Comparison of ENCODE assay signal across 9 mouse cellular contexts in genomic region chr8:120230081-120230480, GRCm38 (mm10). TPM values are rescaled to one million over a fixed set of nuclear protein-coding genes. Genes with fewer than 3 reads are reported as not detected.
DNase-seq lines count a peak whose midpoint lies in the region; ATAC-seq and TF ChIP-seq lines count a peak whose summit lies in the region.
"Had no signal": no experiment of that assay in that cellular context is flagged by ENCODE, and none has a peak within 500 bp of the region (broad histone marks: within the 10 kb centered on the region; RNA-seq: fewer than 3 reads in every experiment).

No protein-coding gene starts in this region.

- no peak overlapping the region for H3K27ac ChIP-seq in kidney, adult 2 months (ENCODE audit: insufficient read depth, low read depth, low read length)
- H3K27ac ChIP-seq in cortical plate, adult 2 months (ENCODE audit: insufficient read depth, low read length) = no peak overlapping the region
- H3K27ac ChIP-seq in hindbrain, embryonic 13.5 days = no peak overlapping the region
- no peak overlapping the region for H3K27ac ChIP-seq in midbrain, embryonic 14.5 days (replicated peaks; ENCODE audit: low read depth, low read length)

- H3K4me3 ChIP-seq in kidney, adult 2 months (ENCODE audit: insufficient read depth, low read depth, low read length) = peak overlapping the region; percentile 58; the same call in 1 of the 2 replicates
- peak overlapping the region; percentile 35; the same call in 1 of the 2 replicates for H3K4me3 ChIP-seq in cortical plate, adult 2 months (ENCODE audit: insufficient read depth, low read length)
- H3K4me3 ChIP-seq in hindbrain, embryonic 13.5 days = peak overlapping the region; percentile 62
- H3K4me3 ChIP-seq in midbrain, embryonic 14.5 days (replicated peaks; ENCODE audit: low read depth, low read length) = peak overlapping the region; percentile 54

- no peak for TF ChIP-seq CTCF in kidney, adult 2 months (conservative IDR thresholded peaks at IDR 0.05; ENCODE audit: insufficient read depth, insufficient read length, low read depth, low read length)
- no peak for TF ChIP-seq CTCF in cortical plate, adult 2 months (IDR thresholded peaks at IDR 0.05; ENCODE audit: extremely low read depth, insufficient read depth, low read length)

- peak overlapping the region; percentile 90 for H3K4me2 ChIP-seq in hindbrain, embryonic 13.5 days
- peak overlapping the region; percentile 91 for H3K4me2 ChIP-seq in midbrain, embryonic 14.5 days (ENCODE audit: low read length)

- no peak for DNase-seq in kidney, adult 2 months
- no peak for DNase-seq in kidney, postnatal 25 days
- DNase-seq in midbrain, embryonic 14.5 days = no peak
- DNase-seq in spleen, adult 18-20 months = no peak
- DNase-seq in layer of hippocampus, postnatal 36 days = no peak

- WGBS in kidney, adult 2 months = 38% methylated on average over 22 of the region's 22 CpGs
- 7% methylated on average over 22 of the region's 22 CpGs for WGBS in hindbrain, embryonic 13.5 days
- 8% methylated on average over 22 of the region's 22 CpGs for WGBS in midbrain, embryonic 14.5 days

- ATAC-seq in hindbrain, embryonic 13.5 days (ENCODE audit: low FRiP score) = no peak
- no peak for ATAC-seq in midbrain, embryonic 14.5 days (ENCODE audit: low FRiP score, low TSS enrichment)
- ATAC-seq in frontal cortex, adult (ENCODE audit: low TSS enrichment) = no peak

- no peaks in the 10 kb centered on the region for H3K36me3 ChIP-seq in kidney, adult 2 months (ENCODE audit: control insufficient read depth, insufficient read depth, low read length)
- no peaks in the 10 kb centered on the region for H3K36me3 ChIP-seq in hindbrain, embryonic 13.5 days
- no peaks in the 10 kb centered on the region for H3K36me3 ChIP-seq in midbrain, embryonic 14.5 days (ENCODE audit: control insufficient read depth, insufficient read depth, low read length)

- H3K4me1 ChIP-seq in kidney, adult 2 months (ENCODE audit: control insufficient read depth, insufficient read depth, low read length) = no peaks in the 10 kb centered on the region
- H3K4me1 ChIP-seq in cortical plate, adult 2 months (ENCODE audit: control insufficient read depth, insufficient read depth, low read length) = peaks cover 14% of the 10 kb centered on the region
- H3K4me1 ChIP-seq in hindbrain, embryonic 13.5 days (replicated peaks) = peaks cover 87% of the 10 kb centered on the region
- H3K4me1 ChIP-seq in midbrain, embryonic 14.5 days (ENCODE audit: control insufficient read depth, insufficient read depth, low read length) = peaks cover 73% of the 10 kb centered on the region

- H3K9me3 ChIP-seq in hindbrain, embryonic 13.5 days = no peaks in the 10 kb centered on the region
- H3K9me3 ChIP-seq in midbrain, embryonic 14.5 days (ENCODE audit: control insufficient read depth, low read length) = no peaks in the 10 kb centered on the region

- H3K9ac ChIP-seq in hindbrain, embryonic 13.5 days = peak overlapping the region; percentile 77
- H3K9ac ChIP-seq in midbrain, embryonic 14.5 days (replicated peaks; ENCODE audit: low read length) = peak overlapping the region; percentile 64

- TF ChIP-seq POLR2A in kidney, adult 2 months (IDR thresholded peaks at IDR 0.05; ENCODE audit: low read depth, low read length) = no peak
- no peak for TF ChIP-seq POLR2A in cortical plate, adult 2 months (IDR thresholded peaks at IDR 0.05; ENCODE audit: extremely low read depth, insufficient read depth, low read length)

- peaks cover 3% of the 10 kb centered on the region for H3K27me3 ChIP-seq in kidney, adult 2 months (replicated peaks; ENCODE audit: control insufficient read depth, insufficient read depth, low read length)
- H3K27me3 ChIP-seq in hindbrain, embryonic 13.5 days = peaks cover 35% of the 10 kb centered on the region
- peaks cover 22% of the 10 kb centered on the region; the same call in 1 of the 2 replicates for H3K27me3 ChIP-seq in midbrain, embryonic 14.5 days (ENCODE audit: control insufficient read depth, insufficient read depth, low read length)

RNA-seq across cellular contexts. Expression of gene Gse1, which starts 1.8 kb away (rescaled TPM):
- 14.8 and 15.6 TPM in 2 replicates for polyA plus RNA-seq in kidney, adult 2 months (2012; rRNA removed)
- polyA plus RNA-seq in cortical plate, adult 2 months (2012; rRNA removed) = 41.0 and 46.8 TPM in 2 replicates
- 21.3 and 22.1 TPM in 2 replicates for polyA plus RNA-seq in hindbrain, embryonic 13.5 days (2015; fragmentation: Nextera tagmentation; extraction: Ambion mirVana)
- polyA plus RNA-seq in midbrain, embryonic 14.5 days (2014; fragmentation: Nextera tagmentation; extraction: Ambion mirVana) = 28.6 and 29.0 TPM in 2 replicates
- total RNA-seq in layer of hippocampus, postnatal 36 days (2021) = 100 to 1,000 TPM; 147 to 155 TPM

RNA-seq across cellular contexts. Expression of gene Fam92b, which starts 52.8 kb away (rescaled TPM):
- not detected in 2 replicates for polyA plus RNA-seq in kidney, adult 2 months (2012; rRNA removed)
- polyA plus RNA-seq in cortical plate, adult 2 months (2012; rRNA removed) = 0.57 and 0.69 TPM in 2 replicates
- 2.2 and 2.6 TPM in 2 replicates for polyA plus RNA-seq in hindbrain, embryonic 13.5 days (2015; fragmentation: Nextera tagmentation; extraction: Ambion mirVana)
- 0.92 and 1.8 TPM in 2 replicates for polyA plus RNA-seq in midbrain, embryonic 14.5 days (2014; fragmentation: Nextera tagmentation; extraction: Ambion mirVana)
- total RNA-seq in layer of hippocampus, postnatal 36 days (2021) = under 1 TPM; 0.30 to 0.53 TPM
- total RNA-seq: MEL had no signal
